Mouse (Mus musculus): Measurements from ENCODE around the gene Mcrip1.
A peak's percentile ranks its signal among the peaks of the same experiment; 100 is the strongest.
"Not testable (repeated sequence)": the region's sequence is repeated elsewhere in the genome, so short reads cannot be mapped to it uniquely, and the experiment has no call there.

Gene Mcrip1

GRCm38 (mm10) chr11:120575046-120575445 lies 25.5 kb upstream of the Mcrip1 start:
- DNase-seq (ENCODE audit: low read depth, low spot score), result no peak

GRCm38 (mm10) chr11:120574278-120574600 lies 24.7 kb upstream of the Mcrip1 start:
- DNase-seq (ENCODE audit: low read depth, low spot score), result no peak

GRCm38 (mm10) chr11:120573585-120574277 lies 24.2 kb upstream of the Mcrip1 start:
- no peak for DNase-seq (ENCODE audit: low read depth, low spot score)

- peak; percentile 99 for DNase-seq (ENCODE audit: low read depth, low spot score)
These were observed 23.4 kb upstream of the Mcrip1 start, which contains the start of gene P4hb for GRCm38 (mm10) chr11:120572752-120573584. Gene P4hb (minus strand): TSS chr11:120573253.

GRCm38 (mm10) chr11:120572417-120572751 lies 22.9 kb upstream of the Mcrip1 start:
- DNase-seq (ENCODE audit: low read depth, low spot score), result no peak

GRCm38 (mm10) chr11:120571754-120572416 lies 22.4 kb upstream of the Mcrip1 start:
- no peak for DNase-seq (ENCODE audit: low read depth, low spot score)

- no peak for DNase-seq (ENCODE audit: low read depth, low spot score)
These were observed 21.6 kb upstream of the Mcrip1 start for GRCm38 (mm10) chr11:120571122-120571521.

- DNase-seq (ENCODE audit: low read depth, low spot score), result no peak
These were observed 18.8 kb upstream of the Mcrip1 start for GRCm38 (mm10) chr11:120568324-120568723.

GRCm38 (mm10) chr11:120565114-120565513 lies 15.6 kb upstream of the Mcrip1 start:
- no peak for DNase-seq (ENCODE audit: low read depth, low spot score)

- no peak for DNase-seq (ENCODE audit: low read depth, low spot score)
These were observed 13.4 kb upstream of the Mcrip1 start for GRCm38 (mm10) chr11:120562949-120563348.

GRCm38 (mm10) chr11:120560952-120561728 lies 11.6 kb upstream of the Mcrip1 start:
- DNase-seq (ENCODE audit: low read depth, low spot score), result no peak

GRCm38 (mm10) chr11:120558843-120559242 lies 9.3 kb upstream of the Mcrip1 start:
- not testable (repeated sequence) for DNase-seq (ENCODE audit: low read depth, low spot score)

GRCm38 (mm10) chr11:120555260-120555659 lies 5.7 kb upstream of the Mcrip1 start:
- no peak for DNase-seq (ENCODE audit: low read depth, low spot score)

GRCm38 (mm10) chr11:120554834-120555233 lies 5.3 kb upstream of the Mcrip1 start:
- DNase-seq (ENCODE audit: low read depth, low spot score), result no peak

GRCm38 (mm10) chr11:120552736-120553135 lies 3.2 kb upstream of the Mcrip1 start:
- DNase-seq (ENCODE audit: low read depth, low spot score), result no peak

- DNase-seq (ENCODE audit: low read depth, low spot score), result no peak
These were observed 1.4 kb upstream of the Mcrip1 start, which contains the start of gene Ppp1r27 for GRCm38 (mm10) chr11:120550810-120551440. Gene Ppp1r27 (minus strand): TSS chr11:120551132.

- DNase-seq (ENCODE audit: low read depth, low spot score), result no peak
These were observed 671 bp upstream of the Mcrip1 start for GRCm38 (mm10) chr11:120549986-120550809.

GRCm38 (mm10) chr11:120548786-120549167 lies 750 bp downstream of the Mcrip1 start:
- no peak for DNase-seq (ENCODE audit: low read depth, low spot score)

GRCm38 (mm10) chr11:120548214-120548613 lies 1.3 kb downstream of the Mcrip1 start:
- DNase-seq (ENCODE audit: low read depth, low spot score), result no peak

- DNase-seq (ENCODE audit: low read depth, low spot score), result no peak
These were observed 2.1 kb downstream of the Mcrip1 start for GRCm38 (mm10) chr11:120547469-120547868.
